Mouse (Mus musculus) bone marrow macrophage, adult 2 months (primary cell): ENCODE measurements around the gene Cdc73.

Experiments
- CTCF ChIP-seq: IDR thresholded peaks from 2 replicates; pipeline ENCODE4 v1.5.1; 2012; ENCODE audit warnings: low read depth, mild to moderate bottlenecking, low read length, moderate library complexity
- POLR2A ChIP-seq: IDR thresholded peaks from 2 replicates; pipeline ENCODE4 v1.6.1; 2012; ENCODE audit warnings: mild to moderate bottlenecking, low read depth, low read length, borderline replicate concordance

GRCm38 (mm10) chr1:143608911-143609310, 93.8 kb downstream of the Cdc73 start:
- TF ChIP-seq POLR2A (no peak), CTCF (no peak)
